Mouse (Mus musculus): ENCODE results near the gene Tmem92. TPM values are rescaled to one million over a fixed set of nuclear protein-coding genes. Genes with fewer than 3 reads are reported as not detected.

The Tmem92 gene
- polyA plus RNA-seq, 1 experiment from 2014 or later = not detected

DNA sequence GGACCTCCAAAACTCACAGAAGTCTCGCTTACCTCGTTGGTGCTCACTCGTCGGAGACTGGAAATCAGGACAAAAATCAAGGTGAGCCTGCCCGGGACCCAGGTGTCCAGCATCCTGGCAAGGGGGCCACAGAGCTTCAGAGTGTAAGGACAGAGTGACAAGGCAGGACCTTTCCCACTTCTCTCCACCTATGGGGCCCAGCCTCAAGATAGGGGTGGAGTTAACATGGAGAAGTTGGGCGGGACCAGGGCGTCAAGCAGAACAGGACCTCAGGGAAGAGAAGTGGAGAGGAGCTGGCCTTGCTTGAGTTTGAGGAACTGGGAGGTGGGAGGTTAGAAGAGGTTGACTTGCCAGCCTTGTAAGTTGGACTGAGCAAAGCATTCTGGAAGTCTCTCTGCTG is 21.7 kb downstream of the Tmem92 start:
- Histone ChIP-seq H3K27me3 (no peaks in the 10 kb centered on the region), H3K4me1 (replicated peaks) (no peaks in the 10 kb centered on the region), H3K27ac (no peak overlapping the region), H3K4me3 (replicated peaks) (no peak overlapping the region), H3K4me2 (replicated peaks) (no peak overlapping the region), H3K9me3 (no peaks in the 10 kb centered on the region), H3K9ac (replicated peaks) (no peak overlapping the region), H3K36me3 (no peaks in the 10 kb centered on the region)
- 81% methylated on average over 7 of the region's 7 CpGs for WGBS
- ATAC-seq = no peak

DNA sequence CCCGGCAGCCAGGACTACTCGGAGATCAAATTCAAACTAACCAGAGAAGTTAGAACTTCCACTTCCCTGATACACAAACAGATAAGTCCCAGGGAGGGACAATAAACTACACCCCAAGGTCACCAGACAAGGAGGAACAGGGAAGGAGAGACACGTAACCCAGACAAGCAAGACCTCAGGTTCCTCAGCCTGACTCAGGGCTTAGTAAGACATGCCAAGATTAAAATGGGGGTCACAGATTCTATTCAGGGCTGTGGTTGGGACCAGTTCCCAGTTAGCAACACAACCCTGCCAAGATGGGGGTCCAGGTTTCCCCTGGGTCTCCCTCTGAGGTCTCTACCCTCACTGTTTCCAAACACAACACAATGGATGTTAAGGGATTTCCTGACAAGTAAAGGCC is 22.1 kb downstream of the Tmem92 start:
- no peaks in the 10 kb centered on the region for H3K9me3 ChIP-seq
- no peaks in the 10 kb centered on the region for H3K27me3 ChIP-seq
- no peaks in the 10 kb centered on the region for H3K4me1 ChIP-seq (replicated peaks)
- H3K4me3 ChIP-seq (replicated peaks) = no peak overlapping the region
- 93% methylated on average over 3 of the region's 3 CpGs for WGBS
- no peaks in the 10 kb centered on the region for H3K36me3 ChIP-seq
- no peak for ATAC-seq
- H3K27ac ChIP-seq = no peak overlapping the region
- no peak overlapping the region for H3K4me2 ChIP-seq (replicated peaks)
- no peak overlapping the region for H3K9ac ChIP-seq (replicated peaks)

DNA sequence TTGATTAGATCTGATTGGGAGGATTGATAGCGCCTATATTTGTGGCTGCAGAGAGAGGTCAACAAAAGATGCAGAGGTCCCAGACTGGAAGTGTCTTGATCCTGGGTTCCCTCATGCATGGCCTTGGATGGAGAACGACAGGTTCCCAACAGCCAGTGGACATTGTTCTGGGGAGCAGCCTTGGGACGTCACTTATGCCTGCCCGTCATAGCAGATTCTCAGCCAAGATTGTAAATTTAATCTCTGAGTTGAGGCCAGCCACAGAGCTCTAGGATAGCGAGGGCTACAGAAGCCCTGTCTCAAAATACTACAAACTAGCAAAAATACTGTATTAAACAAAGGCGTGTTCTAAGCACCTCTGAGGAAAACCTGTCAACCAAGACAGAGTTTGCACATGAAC is 22.6 kb downstream of the Tmem92 start:
- WGBS = 87% methylated on average over 6 of the region's 6 CpGs
- no peak overlapping the region for H3K9ac ChIP-seq (replicated peaks)
- H3K27me3 ChIP-seq = no peaks in the 10 kb centered on the region
- H3K9me3 ChIP-seq = no peaks in the 10 kb centered on the region
- H3K27ac ChIP-seq = no peak overlapping the region
- H3K36me3 ChIP-seq = no peaks in the 10 kb centered on the region
- H3K4me2 ChIP-seq (replicated peaks) = no peak overlapping the region
- no peak for ATAC-seq
- no peak overlapping the region for H3K4me3 ChIP-seq (replicated peaks)
- H3K4me1 ChIP-seq (replicated peaks) = no peaks in the 10 kb centered on the region

DNA sequence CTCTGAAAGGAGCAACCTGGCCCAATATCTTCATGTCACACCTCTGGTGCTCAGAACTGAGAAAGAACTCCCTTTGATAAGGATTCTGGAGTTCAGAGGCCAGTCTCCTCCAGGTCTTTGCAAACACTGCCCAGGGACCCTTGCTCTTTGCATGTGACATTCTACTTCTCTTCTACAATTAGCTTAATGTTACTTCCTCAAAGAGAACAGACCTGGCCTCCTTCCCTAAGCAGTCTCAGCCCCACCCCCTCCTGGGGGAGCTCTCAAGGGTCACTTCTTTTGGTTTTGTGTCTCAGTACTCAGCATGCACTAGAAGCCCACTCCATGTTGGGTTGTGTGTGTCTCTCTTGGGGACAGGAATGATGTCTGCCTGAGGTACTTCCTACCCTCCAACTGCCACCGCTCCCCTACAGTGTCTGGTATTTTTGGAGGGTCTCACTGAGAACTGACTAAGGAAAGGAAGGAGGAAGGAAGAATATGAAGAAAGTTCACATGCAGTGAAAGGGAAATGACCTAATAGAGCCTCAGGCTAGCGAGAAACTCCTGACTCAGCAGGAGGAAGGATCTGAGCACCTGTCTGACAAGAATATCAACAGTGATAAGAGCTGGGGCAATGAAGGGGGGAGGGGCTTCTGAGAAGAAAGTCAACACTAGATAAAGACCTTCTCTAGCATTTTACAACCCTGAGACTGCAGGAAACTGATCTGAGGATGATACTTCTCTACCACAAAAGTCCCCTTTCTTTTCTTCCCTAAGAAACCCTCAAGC is 29.4 kb downstream of the Tmem92 start:
- Histone ChIP-seq H3K4me2 (replicated peaks) (no peak overlapping the region), H3K4me1 (replicated peaks) (no peaks in the 10 kb centered on the region), H3K27me3 (no peaks in the 10 kb centered on the region), H3K36me3 (no peaks in the 10 kb centered on the region), H3K27ac (no peak overlapping the region), H3K4me3 (replicated peaks) (no peak overlapping the region), H3K9me3 (no peaks in the 10 kb centered on the region), H3K9ac (replicated peaks) (no peak overlapping the region)
- WGBS = 84% methylated on average over 2 of the region's 2 CpGs
- no peak for ATAC-seq

DNA sequence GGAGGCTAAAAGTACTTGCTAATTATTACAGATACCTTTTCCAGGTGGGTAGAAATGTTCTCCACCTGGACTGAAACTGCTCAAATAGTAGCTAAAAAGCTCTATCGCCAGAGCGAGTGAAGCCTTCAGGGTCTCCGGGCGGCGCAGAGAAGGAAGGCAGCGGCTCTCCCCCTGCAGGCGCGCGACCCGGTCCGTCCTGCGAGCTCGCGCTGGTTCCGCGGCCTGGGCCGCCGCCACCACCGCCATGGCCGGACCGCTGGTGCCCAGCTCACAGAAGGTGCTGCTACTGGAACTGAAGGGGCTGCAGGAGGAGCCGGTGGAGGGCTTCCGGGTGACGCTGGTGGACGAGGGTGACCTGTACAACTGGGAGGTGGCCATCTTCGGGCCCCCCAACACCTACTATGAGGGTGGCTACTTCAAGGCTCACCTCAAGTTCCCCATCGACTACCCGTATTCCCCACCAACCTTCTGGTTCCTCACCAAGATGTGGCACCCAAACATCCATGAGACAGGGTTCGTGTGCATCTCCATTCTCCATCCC is 40.7 kb downstream of the Tmem92 start, which contains the start of gene Cdc34b:
Gene Cdc34b, plus strand, starts transcription at position 51 of the 541 bp plus-strand sequence.
- no peaks in the 10 kb centered on the region for H3K9me3 ChIP-seq
- H3K36me3 ChIP-seq = no peaks in the 10 kb centered on the region
- no peaks in the 10 kb centered on the region for H3K4me1 ChIP-seq (replicated peaks)
- H3K4me3 ChIP-seq (replicated peaks) = no peak within 1 kb of the TSS
- 81% methylated on average over 29 of the region's 29 CpGs for WGBS
- no peak within 1 kb of the TSS for H3K27ac ChIP-seq
- H3K27me3 ChIP-seq = no peaks in the 10 kb centered on the region
- ATAC-seq = no peak
- H3K4me2 ChIP-seq (replicated peaks) = no peak within 1 kb of the TSS
- no peak within 1 kb of the TSS for H3K9ac ChIP-seq (replicated peaks)

DNA sequence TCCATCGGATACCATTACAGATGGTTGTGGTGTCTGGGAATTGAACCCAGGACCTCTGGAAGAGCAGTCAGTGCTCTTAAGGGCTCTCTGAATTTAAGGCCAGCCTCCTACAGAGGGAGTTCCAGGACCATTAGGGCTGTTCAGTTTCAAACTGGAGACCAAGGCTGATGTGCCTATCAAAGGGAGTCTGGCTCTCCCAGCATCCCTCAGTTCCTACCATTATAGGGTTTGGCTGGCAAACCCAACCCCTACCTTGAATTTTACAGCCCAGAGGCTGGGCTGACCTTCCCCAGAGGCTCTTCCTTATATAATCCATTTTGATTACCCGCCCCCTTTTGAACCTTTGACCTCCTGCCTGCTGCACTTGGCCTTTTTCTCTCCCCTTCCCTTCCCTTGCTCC is 46.8 kb downstream of the Tmem92 start:
- Histone ChIP-seq H3K4me1 (replicated peaks) (no peaks in the 10 kb centered on the region), H3K27me3 (no peaks in the 10 kb centered on the region), H3K36me3 (no peaks in the 10 kb centered on the region), H3K4me3 (replicated peaks) (no peak overlapping the region), H3K27ac (no peak overlapping the region), H3K9me3 (no peaks in the 10 kb centered on the region), H3K4me2 (replicated peaks) (no peak overlapping the region), H3K9ac (replicated peaks) (no peak overlapping the region)
- ATAC-seq = no peak
- WGBS = 75% methylated on average over 2 of the region's 2 CpGs

DNA sequence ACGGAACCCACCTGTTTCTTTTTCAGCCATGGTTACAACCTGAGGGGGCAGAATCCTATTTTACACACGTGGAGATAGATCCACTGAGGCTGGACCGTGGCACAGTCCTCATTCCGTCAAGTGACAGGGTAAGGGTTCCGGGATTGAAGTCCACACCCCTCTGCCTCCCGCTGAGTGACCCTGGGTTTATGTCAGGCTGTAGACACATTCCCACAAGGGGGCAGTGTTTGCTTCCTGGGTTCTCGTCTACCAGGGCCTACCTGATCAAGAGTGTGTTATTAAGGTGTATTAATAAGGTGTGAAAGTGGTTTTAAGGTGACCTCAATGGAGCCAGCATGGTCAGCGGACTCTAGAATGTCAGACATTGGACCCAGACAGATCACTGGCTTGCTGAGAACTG is 49.7 kb downstream of the Tmem92 start:
- ATAC-seq = no peak
- Histone ChIP-seq H3K27ac (no peak overlapping the region), H3K4me1 (replicated peaks) (no peaks in the 10 kb centered on the region), H3K27me3 (no peaks in the 10 kb centered on the region), H3K9ac (replicated peaks) (no peak overlapping the region), H3K9me3 (no peaks in the 10 kb centered on the region), H3K36me3 (no peaks in the 10 kb centered on the region), H3K4me3 (replicated peaks) (no peak overlapping the region), H3K4me2 (replicated peaks) (no peak overlapping the region)
- WGBS = 48% methylated on average over 8 of the region's 8 CpGs

DNA sequence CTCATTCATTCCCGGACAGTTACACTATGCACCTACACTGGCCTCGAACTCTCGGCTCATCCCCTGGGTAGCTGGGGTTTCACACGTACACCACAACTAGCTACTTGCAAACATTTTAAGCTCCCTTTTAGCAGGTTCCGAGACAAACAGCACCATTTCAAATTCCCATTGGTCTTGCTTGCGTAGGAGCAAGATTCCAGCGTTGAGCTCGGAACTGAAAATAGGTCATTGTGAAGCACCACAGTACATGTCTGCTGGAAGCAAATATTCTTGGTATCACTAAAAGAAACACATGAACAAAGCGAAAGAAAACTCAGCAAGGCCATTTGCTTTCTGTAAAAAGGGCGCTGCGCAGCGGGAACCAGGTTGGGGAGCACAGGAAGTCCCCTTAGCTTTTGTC is 51.3 kb downstream of the Tmem92 start:
- H3K9ac ChIP-seq (replicated peaks) = no peak overlapping the region
- H3K27ac ChIP-seq = no peak overlapping the region
- no peaks in the 10 kb centered on the region for H3K27me3 ChIP-seq
- 90% methylated on average over 12 of the region's 12 CpGs for WGBS
- no peaks in the 10 kb centered on the region for H3K4me1 ChIP-seq (replicated peaks)
- H3K36me3 ChIP-seq = no peaks in the 10 kb centered on the region
- no peaks in the 10 kb centered on the region for H3K9me3 ChIP-seq
- no peak for ATAC-seq
- no peak overlapping the region for H3K4me3 ChIP-seq (replicated peaks)
- no peak overlapping the region for H3K4me2 ChIP-seq (replicated peaks)

DNA sequence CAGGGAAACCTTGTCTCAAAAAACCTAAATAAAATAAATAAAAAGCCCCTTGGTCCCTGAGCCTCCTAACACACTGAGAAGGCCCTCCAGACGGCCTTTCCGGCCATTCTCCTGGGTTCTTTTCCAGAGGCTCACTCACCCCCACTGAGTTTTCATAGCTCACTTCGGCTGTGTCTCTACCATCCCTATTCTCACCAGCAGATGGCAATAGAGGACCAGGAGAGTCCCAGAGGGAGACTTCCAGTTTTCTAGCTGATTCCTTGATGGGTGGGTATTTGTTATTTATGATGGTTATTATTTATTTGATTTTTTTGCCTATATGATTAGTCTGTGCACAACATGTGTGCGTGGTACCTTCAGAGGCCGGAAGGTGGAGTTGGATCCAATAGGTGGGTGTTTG is 52.2 kb downstream of the Tmem92 start:
- Histone ChIP-seq H3K4me3 (replicated peaks) (no peak overlapping the region), H3K27me3 (no peaks in the 10 kb centered on the region), H3K36me3 (no peaks in the 10 kb centered on the region), H3K4me2 (replicated peaks) (no peak overlapping the region), H3K4me1 (replicated peaks) (no peaks in the 10 kb centered on the region), H3K27ac (no peak overlapping the region), H3K9me3 (no peaks in the 10 kb centered on the region), H3K9ac (replicated peaks) (no peak overlapping the region)
- 34% methylated on average over 5 of the region's 5 CpGs for WGBS
- ATAC-seq = no peak

DNA sequence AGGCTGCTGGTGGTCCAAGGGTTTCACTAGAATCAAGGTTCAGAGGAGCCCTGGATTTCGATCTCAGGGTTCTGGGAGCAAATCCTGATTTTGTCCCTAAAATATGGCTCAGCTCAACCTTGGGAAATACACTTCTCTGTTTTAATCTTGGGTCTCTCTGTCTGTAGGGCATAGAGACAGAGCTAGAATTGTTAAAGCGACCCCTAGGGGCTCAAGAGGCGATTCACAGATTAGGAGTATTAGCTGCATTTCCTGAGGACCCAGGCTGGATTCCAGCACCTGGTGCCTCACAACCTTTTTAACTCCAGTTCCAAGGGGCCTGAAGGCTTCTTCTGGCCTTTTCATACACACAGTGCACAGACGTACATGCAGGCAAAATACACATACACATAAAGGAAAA is 52.9 kb downstream of the Tmem92 start:
- no peak overlapping the region for H3K9ac ChIP-seq (replicated peaks)
- ATAC-seq = no peak
- H3K9me3 ChIP-seq = no peaks in the 10 kb centered on the region
- no peak overlapping the region for H3K4me2 ChIP-seq (replicated peaks)
- no peak overlapping the region for H3K4me3 ChIP-seq (replicated peaks)
- H3K27ac ChIP-seq = no peak overlapping the region
- 30% methylated on average over 4 of the region's 4 CpGs for WGBS
- H3K36me3 ChIP-seq = no peaks in the 10 kb centered on the region
- no peaks in the 10 kb centered on the region for H3K4me1 ChIP-seq (replicated peaks)
- H3K27me3 ChIP-seq = no peaks in the 10 kb centered on the region

DNA sequence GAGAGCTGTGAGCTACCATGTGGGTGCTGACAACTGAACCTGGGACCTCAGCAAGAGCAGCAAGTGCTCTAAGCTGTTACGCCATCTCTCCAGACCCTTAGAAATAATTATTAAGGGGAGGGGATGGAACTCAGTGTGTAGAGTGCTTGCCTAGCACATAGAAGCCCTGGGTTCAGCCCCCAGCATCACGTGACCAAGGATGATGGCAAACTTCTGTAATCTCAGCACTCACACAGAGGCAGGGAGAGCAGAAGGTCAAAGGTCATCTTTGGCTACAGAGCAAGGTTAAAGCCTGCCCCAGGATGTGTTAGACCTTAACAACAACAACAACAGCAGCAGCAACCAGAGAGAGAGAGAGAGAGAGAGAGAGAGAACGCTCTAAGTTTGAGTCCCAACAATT is 54.0 kb downstream of the Tmem92 start:
- Histone ChIP-seq H3K36me3 (no peaks in the 10 kb centered on the region), H3K9me3 (no peaks in the 10 kb centered on the region), H3K27me3 (no peaks in the 10 kb centered on the region), H3K27ac (no peak overlapping the region), H3K4me2 (replicated peaks) (no peak overlapping the region), H3K4me3 (replicated peaks) (no peak overlapping the region), H3K9ac (replicated peaks) (no peak overlapping the region), H3K4me1 (replicated peaks) (no peaks in the 10 kb centered on the region)
- 83% methylated on average over 3 of the region's 3 CpGs for WGBS
- ATAC-seq = no peak

DNA sequence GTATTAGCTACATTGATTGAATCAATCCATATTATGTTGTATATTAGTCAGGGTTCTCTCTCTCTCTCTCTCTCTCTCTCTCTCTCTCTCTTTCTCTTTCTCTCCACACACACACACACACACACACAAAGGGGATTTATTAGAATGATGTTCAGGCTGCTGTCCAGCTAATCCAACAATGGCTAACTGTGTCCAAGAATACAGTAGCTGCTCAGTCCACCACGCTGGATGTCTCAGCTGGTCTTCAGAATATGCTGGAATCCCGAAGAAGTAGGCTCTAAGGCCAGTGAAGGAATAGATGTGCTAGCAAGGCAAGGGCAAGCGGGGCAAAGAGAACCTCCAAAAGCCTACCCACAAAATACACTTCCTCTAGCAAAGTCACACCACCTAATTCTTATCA is 55.2 kb downstream of the Tmem92 start:
- WGBS = 87% methylated on average over 3 of the region's 3 CpGs
- no peaks in the 10 kb centered on the region for H3K4me1 ChIP-seq (replicated peaks)
- ATAC-seq = no peak
- H3K4me2 ChIP-seq (replicated peaks) = no peak overlapping the region
- H3K36me3 ChIP-seq = no peaks in the 10 kb centered on the region
- H3K27ac ChIP-seq = no peak overlapping the region
- H3K27me3 ChIP-seq = no peaks in the 10 kb centered on the region
- H3K9me3 ChIP-seq = no peaks in the 10 kb centered on the region
- H3K4me3 ChIP-seq (replicated peaks) = no peak overlapping the region
- H3K9ac ChIP-seq (replicated peaks) = no peak overlapping the region

All from midbrain, embryonic 13.5 days (tissue).